ENCODE assay signal across 17 mouse cellular contexts in the genomic region with DNA sequence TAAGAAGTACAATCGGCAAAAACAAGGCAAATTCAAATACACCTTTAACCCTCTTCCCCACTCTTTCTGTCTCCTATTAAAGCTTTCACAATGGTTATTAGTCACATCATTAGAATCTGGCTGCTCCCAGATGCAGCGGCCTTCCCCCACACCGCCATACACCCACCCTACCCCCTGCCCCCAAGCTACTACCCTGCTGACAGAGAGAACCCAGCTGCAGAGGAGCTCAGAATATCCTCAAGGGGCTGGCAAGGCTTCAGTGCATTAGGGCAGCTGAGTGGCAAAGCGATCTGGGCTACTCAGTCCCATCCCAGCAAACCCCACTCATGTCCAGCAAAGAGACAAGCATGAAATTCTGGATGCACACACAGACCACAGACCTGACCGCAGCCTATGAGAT.
DNase-seq lines count a peak whose midpoint lies in the region; ATAC-seq lines count a peak whose summit lies in the region.
"Had no signal": no experiment of that assay in that cellular context is flagged by ENCODE, and none has a peak within 500 bp of the region (broad histone marks: within the 10 kb centered on the region; RNA-seq: fewer than 3 reads in every experiment).

No protein-coding gene starts in this region.

- H3K4me3 ChIP-seq in hindbrain, embryonic 12.5 days: no peak overlapping the region
- no peak overlapping the region for H3K4me3 ChIP-seq in hindbrain, embryonic 16.5 days (ENCODE audit: low read length)
- no peak overlapping the region for H3K4me3 ChIP-seq in neural tube, embryonic 12.5 days
- H3K4me3 ChIP-seq: erythroblast, embryonic 14.5 days; intestine, embryonic 15.5 days; limb, embryonic 15.5 days had no signal

- peaks cover 10% of the 10 kb centered on the region for H3K4me1 ChIP-seq in hindbrain, embryonic 12.5 days
- no peaks in the 10 kb centered on the region for H3K4me1 ChIP-seq in hindbrain, embryonic 16.5 days (ENCODE audit: control insufficient read depth, insufficient read depth, low read depth, low read length)
- no peaks in the 10 kb centered on the region for H3K4me1 ChIP-seq in neural tube, embryonic 12.5 days
- H3K4me1 ChIP-seq: intestine, embryonic 15.5 days; limb, embryonic 15.5 days had no signal

- H3K9me3 ChIP-seq in hindbrain, embryonic 12.5 days (replicated peaks): no peaks in the 10 kb centered on the region
- H3K9me3 ChIP-seq in hindbrain, embryonic 16.5 days (ENCODE audit: control insufficient read depth, low read length): no peaks in the 10 kb centered on the region
- no peaks in the 10 kb centered on the region; the same call in 1 of the 2 replicates for H3K9me3 ChIP-seq in neural tube, embryonic 12.5 days
- H3K9me3 ChIP-seq: intestine, embryonic 15.5 days; limb, embryonic 15.5 days had no signal

- WGBS in hindbrain, embryonic 12.5 days: 50% methylated on average over 5 of the region's 5 CpGs
- WGBS in hindbrain, embryonic 16.5 days: 52% methylated on average over 5 of the region's 5 CpGs
- 60% methylated on average over 5 of the region's 5 CpGs for WGBS in neural tube, embryonic 12.5 days

- H3K36me3 ChIP-seq in hindbrain, embryonic 12.5 days: no peaks in the 10 kb centered on the region
- H3K36me3 ChIP-seq in hindbrain, embryonic 16.5 days (ENCODE audit: control insufficient read depth, insufficient read depth, low read length): no peaks in the 10 kb centered on the region
- H3K36me3 ChIP-seq in neural tube, embryonic 12.5 days: no peaks in the 10 kb centered on the region
- H3K36me3 ChIP-seq: intestine, embryonic 15.5 days; limb, embryonic 15.5 days had no signal

- DNase-seq in neural tube, embryonic 10.5 days (ENCODE audit: extremely low spot score, low spot score): no peak
- DNase-seq in lung, postnatal 36 days: peak; percentile 14
- no peak for DNase-seq in spleen, postnatal 14 days (ENCODE audit: low spot score in 2 of 2)
- no peak for DNase-seq in right cerebral cortex, postnatal 14 days
- DNase-seq: adrenal gland, postnatal 36 days; cerebellum, adult 9-11 months; heart, adult 11 months; heart, postnatal 4 days; layer of hippocampus, postnatal 36 days; liver, postnatal 0 days; thymus, postnatal 14 days had no signal

- no peak overlapping the region for H3K27ac ChIP-seq in hindbrain, embryonic 12.5 days
- no peak overlapping the region for H3K27ac ChIP-seq in hindbrain, embryonic 16.5 days (ENCODE audit: low read depth, low read length)
- no peak overlapping the region for H3K27ac ChIP-seq in neural tube, embryonic 12.5 days
- H3K27ac ChIP-seq: intestine, embryonic 15.5 days; limb, embryonic 15.5 days had no signal

- peak; percentile 84 for ATAC-seq in hindbrain, embryonic 12.5 days (ENCODE audit: low FRiP score)
- no peak for ATAC-seq in hindbrain, embryonic 16.5 days
- peak; percentile 58; the same call in 1 of the 2 replicates for ATAC-seq in neural tube, embryonic 12.5 days (ENCODE audit: low FRiP score, low read depth)
- ATAC-seq: intestine, embryonic 15.5 days; liver, postnatal 0 days had no signal

- no peak overlapping the region for H3K4me2 ChIP-seq in hindbrain, embryonic 12.5 days (replicated peaks)
- H3K4me2 ChIP-seq in hindbrain, embryonic 16.5 days (ENCODE audit: low read length): no peak overlapping the region
- H3K4me2 ChIP-seq in neural tube, embryonic 12.5 days (replicated peaks): no peak overlapping the region
- H3K4me2 ChIP-seq: intestine, embryonic 15.5 days; limb, embryonic 15.5 days had no signal

- no peak overlapping the region for H3K9ac ChIP-seq in hindbrain, embryonic 12.5 days
- H3K9ac ChIP-seq in hindbrain, embryonic 16.5 days (ENCODE audit: low read depth, low read length): no peak overlapping the region
- H3K9ac ChIP-seq in neural tube, embryonic 12.5 days: no peak overlapping the region
- H3K9ac ChIP-seq: intestine, embryonic 15.5 days; limb, embryonic 15.5 days; liver, postnatal 0 days had no signal

- H3K27me3 ChIP-seq in hindbrain, embryonic 12.5 days: no peaks in the 10 kb centered on the region
- H3K27me3 ChIP-seq in hindbrain, embryonic 16.5 days (replicated peaks; ENCODE audit: control insufficient read depth, insufficient read depth, low read length): no peaks in the 10 kb centered on the region; the same call in 1 of the 2 replicates
- no peaks in the 10 kb centered on the region for H3K27me3 ChIP-seq in neural tube, embryonic 12.5 days (replicated peaks)
- H3K27me3 ChIP-seq: intestine, embryonic 15.5 days; limb, embryonic 15.5 days had no signal
